Mouse (Mus musculus): ENCODE results near the gene Krt73.

DNA sequence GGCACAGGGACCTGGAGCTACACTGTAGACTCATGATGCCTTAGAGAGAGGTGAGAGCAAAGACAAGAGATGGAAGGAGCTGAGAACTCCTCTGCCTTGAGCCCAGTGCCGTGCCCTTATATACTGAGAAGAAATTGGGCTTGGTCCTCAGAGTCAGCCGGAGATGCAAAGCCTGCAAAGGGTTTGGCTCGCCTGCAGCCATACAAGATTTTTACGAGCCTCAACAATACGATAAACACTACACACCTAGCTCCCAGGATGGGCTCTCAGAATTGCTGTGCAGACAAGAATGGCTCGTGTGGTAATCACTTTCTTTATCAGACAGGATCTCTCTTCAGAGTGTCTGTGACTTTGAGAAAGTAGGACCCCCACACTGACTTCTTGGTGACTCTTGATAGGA is 48.5 kb upstream of the Krt73 start, which contains the start of gene Krt1:
- TF ChIP-seq CTCF (IDR thresholded peaks at IDR 0.05; ENCODE audit: control insufficient read depth, insufficient read depth, insufficient read length): no peak
- TF ChIP-seq MAX (IDR thresholded peaks at IDR 0.05): no peak
- no peak for TF ChIP-seq MYOG (IDR thresholded peaks at IDR 0.05; ENCODE audit: control insufficient read depth, extremely low read depth, insufficient read length)
- TF ChIP-seq CEBPB (IDR thresholded peaks at IDR 0.05; ENCODE audit: low read depth): no peak
- no peak for TF ChIP-seq USF1 (IDR thresholded peaks at IDR 0.05; ENCODE audit: low read depth)

All from C2C12 (cell line).